Mouse (Mus musculus) hindbrain, embryonic 16.5 days (tissue): Measurements from ENCODE around the gene Agmat. TPM values are rescaled to one million over a fixed set of nuclear protein-coding genes. Genes with fewer than 3 reads are reported as not detected.

ENCODE experiments used
- ATAC-seq: fragments of 200-750 bp; cut with Nextera tagmentation; 2 replicates; pipeline ENCODE4 v1.8.0; 2017; ENCODE audit warnings: moderate TSS enrichment, moderate library complexity
- H3K27ac ChIP-seq: fragments of 300-500 bp; sonication (generic); 2 replicates; pipeline ENCODE4 v1.5.1; 2014; ENCODE audit warnings: low read depth, mild to moderate bottlenecking, control low read depth, low read length, moderate library complexity
- H3K27me3 ChIP-seq: fragments of 300-500 bp; sonication (generic); replicated peaks from 2 replicates; pipeline ENCODE4 v1.6.1; 2014; ENCODE audit warnings: low read length; ENCODE audit not compliant: control insufficient read depth, insufficient read depth
- H3K36me3 ChIP-seq: fragments of 300-500 bp; sonication (generic); 2 replicates; pipeline ENCODE4 v1.6.1; 2014; ENCODE audit warnings: mild to moderate bottlenecking, low read length, moderate library complexity, mixed read lengths; ENCODE audit not compliant: control insufficient read depth, insufficient read depth
- H3K4me1 ChIP-seq: fragments of 300-500 bp; sonication (generic); 2 replicates; pipeline ENCODE4 v1.6.1; 2014; ENCODE audit warnings: low read depth, low read length; ENCODE audit not compliant: control insufficient read depth, insufficient read depth
- H3K4me2 ChIP-seq: fragments of 300-500 bp; sonication (generic); 2 replicates; pipeline ENCODE4 v1.6.1; 2014; ENCODE audit warnings: mild to moderate bottlenecking, low read length, control low read depth, moderate library complexity
- H3K4me3 ChIP-seq: fragments of 300-500 bp; sonication (generic); 2 replicates; pipeline ENCODE4 v1.5.1; 2014; ENCODE audit warnings: mild to moderate bottlenecking, low read length, control low read depth, moderate library complexity
- H3K9ac ChIP-seq: fragments of 300-500 bp; sonication (generic); 2 replicates; pipeline ENCODE4 v1.6.1; 2014; ENCODE audit warnings: low read depth, mild to moderate bottlenecking, control low read depth, low read length, moderate library complexity
- H3K9me3 ChIP-seq: fragments of 300-500 bp; sonication (generic); 2 replicates; pipeline ENCODE4 v1.6.1; 2014; ENCODE audit warnings: mild to moderate bottlenecking, low read length, moderate library complexity; ENCODE audit not compliant: control insufficient read depth
- WGBS: fragments of 180-500 bp; shearing (Covaris S2); extraction: QIAGEN DNeasy Blood & Tissue Kit; methylation state at CpG from one replicate; pipeline ENCODE4 v1.1.7; 2014; 5-methylcytosine and 5-hydroxymethylcytosine counted together
- polyA plus RNA-seq: library from polyadenylated mRNA; unstranded; fragments of >200 nt; fragmentation: Nextera tagmentation; extraction: Ambion mirVana; gene quantifications from 2 replicates; pipeline ENCODE4 v1.2.1, GENCODE M21; 2015

The Agmat gene
- polyA plus RNA-seq, 1 experiment from 2014 or later: 0.29 TPM

DNA sequence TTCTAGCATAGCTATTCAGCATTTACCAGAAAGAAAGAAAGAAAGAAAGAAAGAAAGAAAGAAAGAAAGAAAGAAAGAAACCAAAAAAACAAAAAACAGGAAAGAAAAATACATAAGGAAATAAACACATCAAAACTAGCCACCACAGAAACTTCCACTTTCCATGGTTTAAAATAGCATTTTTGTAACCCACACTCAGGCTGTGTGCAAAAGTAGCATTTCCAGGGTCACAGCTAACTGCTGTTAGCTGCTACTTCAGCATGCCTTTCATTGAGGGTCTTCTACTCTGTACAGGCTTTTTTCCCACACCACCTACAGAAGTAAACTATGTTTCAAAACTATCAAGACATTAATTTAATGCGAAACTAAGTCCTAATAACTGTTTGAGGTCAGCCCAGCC, 27.2 kb upstream of the Agmat start:
- Histone ChIP-seq H3K4me2 (no peak overlapping the region), H3K9ac (no peak overlapping the region), H3K4me1 (peaks cover 15% of the 10 kb centered on the region), H3K27ac (no peak overlapping the region), H3K9me3 (no peaks in the 10 kb centered on the region), H3K36me3 (no peaks in the 10 kb centered on the region), H3K27me3 (no peaks in the 10 kb centered on the region), H3K4me3 (no peak overlapping the region)
- no peak for ATAC-seq
- 97% methylated on average over 1 of the region's 1 CpGs for WGBS

GRCm38 (mm10) chr4:141720761-141721523, 25.5 kb upstream of the Agmat start:
- no peaks in the 10 kb centered on the region for H3K27me3 ChIP-seq
- H3K36me3 ChIP-seq: no peaks in the 10 kb centered on the region
- no peak overlapping the region for H3K27ac ChIP-seq
- H3K9me3 ChIP-seq: no peaks in the 10 kb centered on the region
- no peak overlapping the region for H3K4me3 ChIP-seq
- peaks cover 15% of the 10 kb centered on the region for H3K4me1 ChIP-seq
- ATAC-seq: no peak
- H3K9ac ChIP-seq: no peak overlapping the region
- WGBS: 74% methylated on average over 6 of the region's 6 CpGs
- no peak overlapping the region for H3K4me2 ChIP-seq

GRCm38 (mm10) chr4:141721961-141722360, 24.5 kb upstream of the Agmat start:
- Histone ChIP-seq H3K36me3 (no peaks in the 10 kb centered on the region), H3K27ac (no peak overlapping the region), H3K27me3 (no peaks in the 10 kb centered on the region), H3K9me3 (no peaks in the 10 kb centered on the region), H3K4me3 (peak overlapping the region; percentile 94), H3K9ac (no peak overlapping the region), H3K4me1 (peaks cover 15% of the 10 kb centered on the region), H3K4me2 (peak overlapping the region; percentile 83)
- WGBS: 68% methylated on average over 6 of the region's 6 CpGs
- ATAC-seq: no peak

DNA sequence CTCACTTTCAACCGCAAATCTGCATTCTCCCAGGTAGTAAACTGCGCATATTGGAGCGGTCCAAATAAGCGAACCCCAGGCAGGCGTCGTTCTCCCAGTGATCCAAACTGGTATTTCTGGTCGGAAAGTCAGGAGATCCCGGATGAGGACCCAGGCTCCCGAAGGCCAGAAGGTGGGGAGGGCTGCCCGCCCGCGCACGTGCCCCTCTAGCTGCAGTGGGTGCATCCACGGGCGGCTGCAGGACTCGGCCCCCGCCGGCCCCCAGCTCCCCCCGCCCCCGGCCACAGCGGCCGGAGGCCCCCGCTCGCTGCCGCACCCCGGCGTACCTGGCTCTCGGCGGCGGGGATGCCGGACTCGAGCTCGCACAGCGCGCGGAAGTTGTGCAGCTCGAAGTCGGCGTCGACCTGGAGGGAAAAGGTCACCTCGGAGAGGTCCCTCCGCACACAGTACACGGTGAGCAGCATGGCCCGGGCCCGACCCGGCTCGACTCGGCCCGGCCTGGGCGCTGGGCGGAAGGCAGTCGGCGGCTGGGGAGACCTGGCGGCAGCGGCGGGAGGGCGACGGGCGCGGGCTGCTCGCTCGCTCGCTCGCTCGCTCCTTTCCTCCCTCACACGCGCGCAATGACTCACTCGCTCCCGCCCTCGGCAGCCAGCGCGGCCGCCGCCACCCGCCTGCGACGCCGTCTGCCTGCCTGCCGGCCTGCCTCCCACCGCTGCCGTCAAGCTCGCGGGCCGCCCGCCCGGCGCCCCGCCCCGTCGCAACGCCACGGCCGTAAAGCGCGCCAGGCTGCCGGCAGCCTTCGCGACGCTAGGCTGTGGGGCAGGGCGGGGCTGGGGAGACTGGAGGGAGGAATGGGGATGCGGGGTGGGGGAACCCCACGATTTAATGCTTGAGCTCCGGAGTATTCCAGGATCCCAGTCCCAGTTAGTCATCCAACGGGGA, 23.5 kb upstream of the Agmat start, which contains the start of gene Ddi2:
Ddi2 (minus strand) TSS at position 689 of the 942 bp plus-strand sequence.
- no peaks in the 10 kb centered on the region for H3K9me3 ChIP-seq
- ATAC-seq: peak; percentile 90
- peak within 1 kb of the TSS; percentile 93 for H3K9ac ChIP-seq
- WGBS: under 1% methylated on average over 88 of the region's 105 CpGs
- no peaks in the 10 kb centered on the region for H3K36me3 ChIP-seq
- no peaks in the 10 kb centered on the region for H3K27me3 ChIP-seq
- peaks cover 15% of the 10 kb centered on the region for H3K4me1 ChIP-seq
- H3K4me3 ChIP-seq: peak within 1 kb of the TSS; percentile 94
- peak within 1 kb of the TSS; percentile 83 for H3K4me2 ChIP-seq
- H3K27ac ChIP-seq: peak within 1 kb of the TSS; percentile 91

GRCm38 (mm10) chr4:141723673-141724068, 22.8 kb upstream of the Agmat start:
- H3K9ac ChIP-seq: peak overlapping the region; percentile 93
- no peaks in the 10 kb centered on the region for H3K36me3 ChIP-seq
- peak overlapping the region; percentile 94 for H3K4me3 ChIP-seq
- H3K4me1 ChIP-seq: peaks cover 15% of the 10 kb centered on the region
- 8% methylated on average over 13 of the region's 13 CpGs for WGBS
- H3K27me3 ChIP-seq: no peaks in the 10 kb centered on the region
- H3K9me3 ChIP-seq: no peaks in the 10 kb centered on the region
- peak; percentile 76 for ATAC-seq
- H3K4me2 ChIP-seq: peak overlapping the region; percentile 83
- H3K27ac ChIP-seq: peak overlapping the region; percentile 71

DNA sequence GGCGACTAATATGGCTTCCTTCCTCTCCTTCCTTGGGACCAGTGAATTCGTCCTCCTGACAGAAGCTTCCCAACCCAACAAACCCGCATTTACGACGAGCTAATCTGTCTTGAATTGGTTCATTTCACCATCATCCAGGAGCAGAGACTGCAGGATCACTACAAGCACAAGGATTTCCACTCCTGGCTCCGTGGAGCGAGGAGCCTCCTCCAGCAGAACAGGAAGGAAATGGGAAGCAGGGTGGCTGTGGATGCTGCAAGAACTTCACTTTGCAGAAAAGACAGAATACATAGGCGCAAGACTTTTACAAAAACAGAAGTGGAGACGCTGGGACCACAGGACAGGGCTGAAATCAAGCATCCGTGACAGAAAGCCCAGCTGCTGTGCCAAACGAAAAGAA, 21.9 kb upstream of the Agmat start:
- Histone ChIP-seq H3K4me3 (no peak overlapping the region), H3K9ac (no peak overlapping the region), H3K36me3 (no peaks in the 10 kb centered on the region), H3K27ac (no peak overlapping the region), H3K4me2 (no peak overlapping the region), H3K4me1 (peaks cover 15% of the 10 kb centered on the region), H3K9me3 (no peaks in the 10 kb centered on the region), H3K27me3 (no peaks in the 10 kb centered on the region)
- 70% methylated on average over 11 of the region's 11 CpGs for WGBS
- no peak for ATAC-seq

DNA sequence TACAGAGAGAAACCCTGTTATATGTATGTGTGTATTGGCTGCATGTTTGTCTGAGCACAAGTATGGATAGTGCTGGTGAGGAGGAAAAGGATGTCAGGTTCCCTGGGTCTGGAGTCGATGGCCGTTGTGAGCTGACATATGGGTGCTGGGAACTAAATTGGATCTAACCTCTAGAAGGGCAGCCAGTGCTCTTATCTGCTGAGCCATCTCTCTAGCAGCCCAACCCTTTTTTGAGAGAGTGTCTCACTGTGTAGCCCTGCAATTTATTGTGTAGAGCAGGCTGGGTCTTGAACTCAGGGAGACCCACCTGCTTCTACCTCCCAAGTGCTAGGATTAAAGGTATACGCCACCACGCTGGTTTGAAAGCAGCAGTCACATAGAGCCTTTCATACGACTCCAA, 21.2 kb upstream of the Agmat start:
- H3K9ac ChIP-seq: no peak overlapping the region
- no peaks in the 10 kb centered on the region for H3K9me3 ChIP-seq
- 90% methylated on average over 5 of the region's 5 CpGs for WGBS
- no peak overlapping the region for H3K4me3 ChIP-seq
- no peaks in the 10 kb centered on the region for H3K36me3 ChIP-seq
- ATAC-seq: no peak
- no peak overlapping the region for H3K27ac ChIP-seq
- peaks cover 15% of the 10 kb centered on the region for H3K4me1 ChIP-seq
- no peaks in the 10 kb centered on the region for H3K27me3 ChIP-seq
- H3K4me2 ChIP-seq: no peak overlapping the region

DNA sequence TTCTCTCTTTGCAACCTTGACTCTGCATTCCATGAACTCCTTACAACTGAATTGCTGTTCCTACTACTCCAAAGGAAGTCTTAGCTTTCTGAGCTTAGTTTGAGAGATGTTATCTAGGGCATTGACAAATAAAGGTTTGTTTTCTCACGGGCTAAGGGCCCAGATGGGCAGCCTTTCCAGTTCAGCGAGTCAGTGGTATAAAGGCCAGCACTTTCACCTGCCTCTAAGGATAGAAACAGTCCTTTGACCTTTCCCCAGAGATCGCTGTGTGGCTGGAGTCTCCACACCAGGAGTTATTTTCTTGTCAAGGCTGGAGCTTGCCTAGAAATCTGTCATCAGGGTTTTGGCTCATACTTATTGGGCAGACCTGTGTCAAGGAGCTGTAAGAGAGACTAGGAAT, 20.7 kb upstream of the Agmat start:
- Histone ChIP-seq H3K36me3 (no peaks in the 10 kb centered on the region), H3K27me3 (no peaks in the 10 kb centered on the region), H3K9me3 (no peaks in the 10 kb centered on the region), H3K4me2 (no peak overlapping the region), H3K27ac (no peak overlapping the region), H3K4me1 (peaks cover 15% of the 10 kb centered on the region), H3K4me3 (no peak overlapping the region), H3K9ac (no peak overlapping the region)
- WGBS: 56% methylated on average over 3 of the region's 3 CpGs
- ATAC-seq: no peak

DNA sequence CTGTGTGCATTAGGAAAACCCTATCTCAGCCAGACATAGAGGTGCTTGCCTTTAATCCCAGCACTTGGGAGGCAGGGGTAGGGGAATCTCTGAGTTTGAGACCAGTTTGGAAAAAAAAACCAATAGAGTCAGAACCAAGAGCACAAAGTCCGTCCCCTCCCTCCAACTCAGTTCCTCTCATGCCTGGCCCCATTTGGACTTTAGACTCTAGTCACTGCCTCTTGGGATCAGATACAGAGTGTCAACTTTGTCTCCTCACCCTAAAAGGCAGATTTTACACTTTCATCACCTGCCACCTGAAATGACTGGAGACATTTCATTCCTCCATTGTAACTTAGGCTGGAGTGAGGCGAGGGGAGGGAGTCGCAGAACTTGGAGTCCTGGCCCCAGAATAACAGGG, 17.2 kb upstream of the Agmat start:
- no peak for ATAC-seq

More for the DNA sequence above, 17.2 kb upstream of the Agmat start:
- Histone ChIP-seq H3K27me3 (no peaks in the 10 kb centered on the region), H3K4me1 (peaks cover 2% of the 10 kb centered on the region), H3K9me3 (no peaks in the 10 kb centered on the region), H3K36me3 (no peaks in the 10 kb centered on the region), H3K9ac (no peak overlapping the region), H3K4me3 (no peak overlapping the region), H3K4me2 (no peak overlapping the region), H3K27ac (no peak overlapping the region)
- WGBS: 79% methylated on average over 3 of the region's 3 CpGs
